Mouse (Mus musculus) hindbrain, postnatal 0 days (tissue): ENCODE measurements around the gene Srp54b. TPM values are rescaled to one million over a fixed set of nuclear protein-coding genes. Genes with fewer than 3 reads are reported as not detected.
"Not testable (repeated sequence)": the region's sequence is repeated elsewhere in the genome, so short reads cannot be mapped to it uniquely, and the experiment has no call there.

Source experiments
- ATAC-seq: fragments of 200-750 bp; cut with Nextera tagmentation; 2 replicates; pipeline ENCODE4 v1.8.0; 2017; ENCODE audit warnings: mild to moderate bottlenecking, moderate TSS enrichment, moderate library complexity
- DNase-seq: peaks from one replicate; pipeline ENCODE4 v3.0.0-alpha.2; 2015; ENCODE audit warnings: low spot score
- H3K27ac ChIP-seq: fragments of 300-500 bp; sonication (generic); 2 replicates; pipeline ENCODE4 v1.5.1; 2014; ENCODE audit warnings: mild to moderate bottlenecking
- H3K27me3 ChIP-seq: fragments of 300-500 bp; sonication (generic); 2 replicates; pipeline ENCODE4 v1.6.1; 2014; ENCODE audit warnings: low read length, mixed read lengths; ENCODE audit not compliant: insufficient read depth
- H3K36me3 ChIP-seq: fragments of 300-500 bp; sonication (generic); 2 replicates; pipeline ENCODE4 v1.6.1; 2014; ENCODE audit warnings: low read length, mixed read lengths; ENCODE audit not compliant: insufficient read depth
- H3K4me1 ChIP-seq: fragments of 300-500 bp; sonication (generic); 2 replicates; pipeline ENCODE4 v1.6.1; 2014; ENCODE audit warnings: antibody characterized with exemption, low read length, mixed read lengths; ENCODE audit not compliant: insufficient read depth
- H3K4me2 ChIP-seq: fragments of 300-500 bp; sonication (generic); 2 replicates; pipeline ENCODE4 v1.6.1; 2014; ENCODE audit warnings: low read depth, mild to moderate bottlenecking, low read length, moderate library complexity, mixed read lengths
- H3K4me3 ChIP-seq: fragments of 300-500 bp; sonication (generic); 2 replicates; pipeline ENCODE4 v1.5.1; 2014; ENCODE audit warnings: low read length
- H3K9ac ChIP-seq: fragments of 300-500 bp; sonication (generic); replicated peaks from 2 replicates; pipeline ENCODE4 v1.6.1; 2014; ENCODE audit warnings: mild to moderate bottlenecking, low read length, moderate library complexity, mixed read lengths
- H3K9me3 ChIP-seq: fragments of 300-500 bp; sonication (generic); 2 replicates; pipeline ENCODE4 v1.6.1; 2016; ENCODE audit warnings: low read length, mixed read lengths
- WGBS: fragments of 180-500 bp; shearing (Covaris S2); extraction: QIAGEN DNeasy Blood & Tissue Kit; methylation state at CpG from one replicate; pipeline ENCODE4 v1.1.7; 2014; 5-methylcytosine and 5-hydroxymethylcytosine counted together
- polyA plus RNA-seq: library from polyadenylated mRNA; unstranded; fragments of >200 nt; fragmentation: Nextera tagmentation; extraction: Ambion mirVana; gene quantifications from 2 replicates; pipeline ENCODE4 v1.2.1, GENCODE M21; 2015
- total RNA-seq: library from RNA; depleted of rRNA; stranded (reverse); fragments of >200 nt; gene quantifications from 2 replicates; pipeline ENCODE4 v1.2.3, GENCODE M21; 2014; rRNA removed

The Srp54b gene
- total and polyA plus RNA-seq, 2 experiments from 2014 or later: 57.4 to 71.0 TPM

GRCm38 (mm10) chr12:55199306-55199705, 44.4 kb downstream of the Srp54b start, which contains the start of gene 1700047I17Rik2:
Gene 1700047I17Rik2, plus strand, starts transcription at chr12:55199592.
- H3K27me3 ChIP-seq, H3K9me3 ChIP-seq, H3K27ac ChIP-seq, H3K36me3 ChIP-seq, H3K9ac ChIP-seq, H3K4me3 ChIP-seq, H3K4me1 ChIP-seq, DNase-seq, H3K4me2 ChIP-seq: not testable (repeated sequence)
- WGBS: no CpG with 5 or more reads among the region's 40 CpGs
- peak; percentile 98 for ATAC-seq

DNA sequence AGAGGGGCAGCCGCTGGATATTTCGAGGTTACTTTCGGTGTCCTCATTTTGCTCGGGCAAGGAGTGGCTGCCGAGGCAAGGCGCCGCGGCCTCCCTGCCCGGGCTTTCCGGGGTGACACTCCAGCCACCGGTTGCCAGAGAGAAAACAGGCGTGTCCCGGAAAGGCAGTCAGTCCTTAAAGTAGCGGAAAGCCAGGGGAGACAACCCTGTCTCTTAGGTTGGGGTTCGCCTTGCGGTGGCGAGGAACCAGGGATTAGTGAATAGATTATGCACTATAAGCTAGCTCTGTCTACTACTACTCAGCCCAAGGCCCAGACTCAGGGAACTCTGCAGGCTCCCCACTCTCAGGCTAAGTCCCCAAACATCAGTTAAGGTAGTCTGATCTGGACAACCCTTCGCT, 44.9 kb downstream of the Srp54b start:
- not testable (repeated sequence) for DNase-seq, H3K4me3 ChIP-seq, H3K27me3 ChIP-seq, H3K9me3 ChIP-seq, H3K4me2 ChIP-seq, H3K27ac ChIP-seq, H3K9ac ChIP-seq, H3K4me1 ChIP-seq, H3K36me3 ChIP-seq
- peak; percentile 46 for ATAC-seq
- WGBS: no CpG with 5 or more reads among the region's 18 CpGs

DNA sequence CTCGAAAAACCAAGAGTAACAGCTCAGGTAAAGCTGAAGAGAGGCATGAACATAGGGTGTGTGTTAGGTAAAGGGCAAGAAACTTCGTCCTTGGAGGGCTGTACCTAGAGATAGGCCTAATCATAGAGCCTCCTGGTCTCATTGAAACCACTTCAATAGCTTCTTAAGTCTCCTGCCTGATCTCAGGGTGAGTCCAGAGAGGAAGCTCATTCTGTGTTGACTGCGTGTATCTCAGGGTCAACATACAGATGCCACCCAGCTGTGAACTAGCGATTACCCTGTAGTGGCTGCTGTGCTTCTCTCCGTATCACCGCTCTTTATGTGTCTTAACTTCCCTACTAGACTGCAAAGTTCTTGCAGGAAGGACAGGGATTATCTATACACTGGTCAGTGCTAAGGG, 58.0 kb downstream of the Srp54b start:
- H3K4me1 ChIP-seq: not testable (repeated sequence)

GRCm38 (mm10) chr12:55229626-55230519, 75.0 kb downstream of the Srp54b start, which contains the start of gene Srp54c:
Gene Srp54c, plus strand, starts transcription at chr12:55230168.
- H3K9me3 ChIP-seq, H3K36me3 ChIP-seq, DNase-seq, H3K9ac ChIP-seq, H3K27ac ChIP-seq, H3K4me1 ChIP-seq, H3K4me2 ChIP-seq, H3K27me3 ChIP-seq: not testable (repeated sequence)
- ATAC-seq: peak; percentile 99
- no CpG with 5 or more reads among the region's 57 CpGs for WGBS
- peak within 1 kb of the TSS; percentile 28 for H3K4me3 ChIP-seq

More for the DNA sequence above, 58.0 kb downstream of the Srp54b start:
- H3K9ac ChIP-seq, H3K27ac ChIP-seq, H3K27me3 ChIP-seq, H3K9me3 ChIP-seq, ATAC-seq, H3K4me3 ChIP-seq, H3K36me3 ChIP-seq, DNase-seq, H3K4me2 ChIP-seq: not testable (repeated sequence)
- WGBS: no CpG with 5 or more reads among the region's 6 CpGs

DNA sequence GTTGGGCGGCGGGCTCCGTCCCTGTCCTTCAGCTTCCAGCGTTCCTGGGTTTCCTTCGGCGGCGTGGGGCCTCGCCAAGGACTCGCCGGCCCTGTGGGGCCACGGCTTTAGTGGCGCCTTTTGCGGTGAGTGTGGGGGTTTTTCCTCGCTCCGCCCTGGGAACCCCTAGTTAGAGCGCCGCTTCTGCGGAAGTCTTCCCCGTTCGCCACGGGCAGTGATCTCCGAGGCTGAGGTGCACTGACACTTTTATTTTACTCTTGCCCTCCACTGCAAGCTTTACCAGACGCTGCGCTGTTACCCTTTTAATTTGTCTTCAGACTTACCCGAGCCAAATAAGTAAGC, 75.6 kb downstream of the Srp54b start:
- not testable (repeated sequence) for ATAC-seq, H3K27me3 ChIP-seq, H3K4me1 ChIP-seq, H3K9ac ChIP-seq, H3K36me3 ChIP-seq, H3K4me2 ChIP-seq, DNase-seq, H3K27ac ChIP-seq, H3K9me3 ChIP-seq
- H3K4me3 ChIP-seq: peak overlapping the region; percentile 28
- WGBS: 0% methylated on average over 10 of the region's 25 CpGs

Other genes starting within 250 kb of the Srp54b start
- not detected in 2 replicates for gene Gm20403, start 168.6 kb upstream of the Srp54b start, total RNA-seq
- gene Gm20403, start 168.6 kb upstream of the Srp54b start, polyA plus RNA-seq: not detected in 2 replicates
- 2.3 and 3.1 TPM in 2 replicates for gene Baz1a, start 140.8 kb upstream of the Srp54b start, total RNA-seq
- gene Baz1a, start 140.8 kb upstream of the Srp54b start, polyA plus RNA-seq: 4.6 and 6.0 TPM in 2 replicates
- gene 2700097O09Rik, start 75.0 kb upstream of the Srp54b start, total RNA-seq: 10.9 and 11.2 TPM in 2 replicates
- gene 2700097O09Rik, start 75.0 kb upstream of the Srp54b start, polyA plus RNA-seq: 16.5 and 19.2 TPM in 2 replicates
- gene Srp54a, start 74.8 kb upstream of the Srp54b start, total RNA-seq: 36.4 and 48.0 TPM in 2 replicates
- 188 and 192 TPM in 2 replicates for gene Srp54a, start 74.8 kb upstream of the Srp54b start, polyA plus RNA-seq
- 34.5 and 34.8 TPM in 2 replicates for gene Fam177a, start 30.6 kb upstream of the Srp54b start, total RNA-seq
- 83.1 and 85.5 TPM in 2 replicates for gene Fam177a, start 30.6 kb upstream of the Srp54b start, polyA plus RNA-seq
- gene 1700047I17Rik2, start 44.5 kb downstream of the Srp54b start, total RNA-seq: not detected in 2 replicates
- not detected in 2 replicates for gene 1700047I17Rik2, start 44.5 kb downstream of the Srp54b start, polyA plus RNA-seq
- 31.3 and 31.6 TPM in 2 replicates for gene Srp54c, start 75.1 kb downstream of the Srp54b start, total RNA-seq
- 77.9 and 82.1 TPM in 2 replicates for gene Srp54c, start 75.1 kb downstream of the Srp54b start, polyA plus RNA-seq
- 9.8 and 10.4 TPM in 2 replicates for gene 1110008L16Rik, start 144.5 kb downstream of the Srp54b start, total RNA-seq
- 7.6 and 7.8 TPM in 2 replicates for gene 1110008L16Rik, start 144.5 kb downstream of the Srp54b start, polyA plus RNA-seq
- 7.7 and 10.2 TPM in 2 replicates for gene Ppp2r3c, start 147.9 kb downstream of the Srp54b start, total RNA-seq
- gene Ppp2r3c, start 147.9 kb downstream of the Srp54b start, polyA plus RNA-seq: 18.4 and 19.6 TPM in 2 replicates
- 82.8 and 91.7 TPM in 2 replicates for gene Psma6, start 229.1 kb downstream of the Srp54b start, total RNA-seq
- 444 and 446 TPM in 2 replicates for gene Psma6, start 229.1 kb downstream of the Srp54b start, polyA plus RNA-seq